Mouse (Mus musculus): ENCODE measurements at regions not wholly inside any gene's neighbourhood (a gene's known extent, or its start where the extent isn't known, plus 50 kb on each side); places are given as distances from the start of the nearest gene placed in this dataset.

DNA sequence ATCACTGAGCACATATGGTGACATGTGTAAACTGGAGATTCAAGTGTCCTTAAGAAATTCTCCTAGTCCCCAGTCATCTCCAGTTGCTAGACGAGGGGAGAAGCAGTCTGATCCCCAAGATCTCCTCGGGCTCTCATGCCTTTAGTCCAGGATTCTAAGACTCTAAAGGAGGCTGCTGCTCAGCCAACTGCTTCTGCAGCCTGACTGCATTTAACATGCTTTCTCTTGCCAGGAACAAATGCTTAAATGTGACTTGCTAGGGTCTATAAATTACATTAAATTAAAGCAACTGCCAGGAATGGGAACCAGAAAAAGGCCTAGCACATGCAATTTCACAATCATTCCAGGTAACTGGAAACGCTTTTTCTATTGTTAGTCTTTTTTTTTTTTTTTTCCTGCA lies 599.8 kb upstream of the Gcfc2 start:
- no peak for DNase-seq

DNA sequence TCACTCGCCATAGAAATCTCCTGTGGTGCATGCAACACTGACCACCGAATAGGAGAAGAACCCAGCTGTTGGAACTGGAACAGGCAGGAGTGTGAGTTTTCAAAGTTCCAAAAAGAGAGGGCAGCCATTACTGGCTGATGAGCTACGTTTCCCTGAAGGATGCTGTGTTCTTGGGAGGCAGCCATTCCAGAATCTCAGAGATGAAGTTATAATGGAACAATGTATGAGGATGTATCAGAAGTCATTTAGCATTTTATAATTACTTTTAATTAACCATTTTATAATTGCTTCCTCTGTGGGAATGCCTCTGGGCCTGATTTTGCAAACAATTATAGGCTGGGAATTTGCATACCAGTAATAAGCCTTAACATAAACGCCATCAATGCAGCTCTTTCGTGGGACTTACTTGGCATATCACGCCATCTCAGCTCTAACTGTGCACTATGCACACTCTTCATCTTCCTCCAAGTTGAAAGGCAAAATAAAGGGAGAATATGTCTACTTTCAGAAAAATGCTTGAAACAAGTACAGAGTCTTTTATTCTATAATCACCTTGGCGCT lies 559.4 kb upstream of the Gcfc2 start:
- no peak for DNase-seq

DNA sequence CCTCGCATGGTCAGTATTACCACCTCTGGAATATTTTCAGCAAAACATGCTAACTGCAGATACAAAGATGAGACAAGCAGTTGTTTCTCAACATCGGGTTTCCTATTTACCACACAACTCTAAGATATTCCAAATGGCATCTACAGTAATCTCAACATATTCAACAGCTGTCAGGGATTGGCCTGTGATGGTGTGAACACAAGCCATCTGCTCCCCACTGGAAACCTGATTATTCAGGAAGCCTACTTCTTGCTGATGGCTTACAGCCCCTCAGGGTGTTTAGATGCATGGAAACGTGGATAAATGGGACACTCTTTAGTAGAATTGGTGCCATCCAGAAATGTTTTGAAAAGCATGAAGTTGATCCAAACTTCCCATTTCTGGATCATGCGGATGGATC lies 535.0 kb upstream of the Gcfc2 start:
- no peak for DNase-seq

DNA sequence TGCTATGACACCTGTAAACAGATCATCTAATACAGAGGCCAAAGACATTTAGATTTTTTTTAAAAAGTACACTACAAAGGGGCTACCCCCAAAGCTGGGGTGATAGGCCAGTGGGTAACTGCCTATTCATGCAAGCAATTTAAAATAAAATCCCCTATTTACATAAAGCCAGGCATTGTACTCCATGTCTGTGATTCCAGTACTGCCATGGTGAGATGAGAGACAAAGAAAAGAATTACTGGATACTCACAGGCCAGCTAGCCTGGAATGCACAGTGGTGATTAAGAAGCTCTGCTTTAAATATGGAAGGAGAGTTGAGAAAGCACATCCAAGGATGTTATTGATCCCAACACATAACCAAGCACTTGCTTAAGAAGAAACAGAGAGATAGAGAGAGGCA lies 520.3 kb upstream of the Gcfc2 start:
- DNase-seq, result no peak

DNA sequence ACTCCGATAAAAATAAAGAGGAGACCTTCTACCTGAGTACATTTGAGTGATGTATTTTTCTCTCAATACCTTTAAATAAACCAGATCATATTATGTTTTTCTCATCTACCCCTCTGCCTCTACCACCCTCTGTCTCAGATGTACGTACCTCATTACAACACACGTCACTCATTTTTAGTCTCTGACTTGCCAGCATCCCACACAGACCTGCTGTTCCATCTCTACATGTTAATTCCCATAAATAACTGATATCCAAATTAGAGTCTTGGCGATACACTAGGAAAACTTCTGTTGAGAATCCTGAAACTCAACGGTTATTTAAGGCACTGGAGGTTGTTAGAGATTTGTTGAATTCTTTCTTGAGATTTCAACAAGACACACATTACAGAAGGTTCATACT lies 509.9 kb upstream of the Gcfc2 start:
- no peak for DNase-seq

DNA sequence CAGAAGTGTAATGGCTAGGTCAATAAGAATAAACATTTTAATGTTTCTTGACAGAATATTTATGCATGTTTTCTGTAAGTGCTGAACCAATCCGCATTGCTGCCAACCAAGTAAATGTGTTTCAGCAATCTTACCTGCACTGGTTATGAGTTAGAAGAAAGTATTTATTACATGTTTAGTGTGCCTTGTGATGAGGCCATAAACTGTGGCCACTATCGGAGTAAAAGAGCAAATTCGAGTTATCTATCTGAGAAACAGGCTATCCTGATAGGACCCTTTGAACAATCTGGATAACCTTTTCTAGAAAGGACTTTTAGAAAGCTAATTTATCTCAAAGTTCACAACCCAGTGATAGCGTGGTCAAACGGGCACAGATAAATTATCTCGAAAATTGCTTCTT lies 488.7 kb upstream of the Gcfc2 start:
- no peak for DNase-seq

DNA sequence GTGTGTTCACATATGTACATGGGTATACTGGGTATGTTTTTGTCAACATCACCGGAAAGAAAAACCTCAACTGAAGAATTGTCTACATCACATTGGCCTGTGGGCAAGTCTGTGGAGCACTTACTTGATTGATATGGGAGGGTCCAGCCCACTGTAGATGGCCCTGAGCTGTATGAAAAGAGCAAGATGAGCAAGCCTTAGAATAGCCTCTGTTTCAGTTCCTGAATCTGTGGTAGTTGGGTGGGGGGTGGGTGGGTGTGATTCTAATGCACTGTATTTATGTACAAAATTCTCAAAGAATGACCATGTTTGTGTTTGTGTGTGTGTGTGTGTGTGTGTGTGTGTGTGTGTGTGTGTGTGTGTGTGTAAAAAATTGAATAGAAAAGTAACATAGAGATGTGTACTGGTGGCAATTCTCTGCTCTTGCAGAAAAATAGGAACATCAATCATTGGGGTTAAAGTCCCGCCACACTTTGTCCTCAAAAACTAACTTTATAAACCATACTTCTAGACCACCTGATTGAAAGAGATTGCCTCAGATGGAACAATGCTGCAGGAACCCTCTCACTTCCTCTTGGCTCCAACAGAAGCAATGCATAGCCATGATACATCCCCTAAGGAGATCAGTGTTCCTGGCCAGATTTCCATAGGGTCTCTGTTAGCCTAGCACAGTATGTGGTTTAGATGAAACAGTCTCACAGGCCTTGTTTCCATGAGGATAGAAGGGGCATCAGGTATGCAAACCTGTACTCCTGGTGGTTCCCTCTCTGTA lies 484.3 kb upstream of the Gcfc2 start:
- DNase-seq, result no peak

DNA sequence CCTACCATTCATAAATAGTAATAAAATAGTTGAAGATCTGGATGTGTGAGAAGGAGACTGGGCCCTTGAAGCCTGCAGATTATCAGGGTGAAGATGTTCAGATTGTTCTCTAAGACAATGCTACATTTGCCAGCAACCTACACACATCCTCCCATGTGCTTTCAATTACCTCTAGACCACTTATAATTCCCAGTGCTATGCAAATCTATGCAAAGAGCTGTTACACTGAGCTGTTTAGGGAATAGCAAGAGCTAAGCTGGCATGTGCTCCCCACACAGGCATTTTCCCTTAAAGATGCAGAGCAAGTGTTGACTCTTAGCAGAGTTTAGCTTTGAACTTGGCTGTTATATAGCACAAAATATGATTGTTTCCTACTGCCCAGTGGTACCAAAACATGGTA lies 482.1 kb upstream of the Gcfc2 start:
- DNase-seq, result no peak

DNA sequence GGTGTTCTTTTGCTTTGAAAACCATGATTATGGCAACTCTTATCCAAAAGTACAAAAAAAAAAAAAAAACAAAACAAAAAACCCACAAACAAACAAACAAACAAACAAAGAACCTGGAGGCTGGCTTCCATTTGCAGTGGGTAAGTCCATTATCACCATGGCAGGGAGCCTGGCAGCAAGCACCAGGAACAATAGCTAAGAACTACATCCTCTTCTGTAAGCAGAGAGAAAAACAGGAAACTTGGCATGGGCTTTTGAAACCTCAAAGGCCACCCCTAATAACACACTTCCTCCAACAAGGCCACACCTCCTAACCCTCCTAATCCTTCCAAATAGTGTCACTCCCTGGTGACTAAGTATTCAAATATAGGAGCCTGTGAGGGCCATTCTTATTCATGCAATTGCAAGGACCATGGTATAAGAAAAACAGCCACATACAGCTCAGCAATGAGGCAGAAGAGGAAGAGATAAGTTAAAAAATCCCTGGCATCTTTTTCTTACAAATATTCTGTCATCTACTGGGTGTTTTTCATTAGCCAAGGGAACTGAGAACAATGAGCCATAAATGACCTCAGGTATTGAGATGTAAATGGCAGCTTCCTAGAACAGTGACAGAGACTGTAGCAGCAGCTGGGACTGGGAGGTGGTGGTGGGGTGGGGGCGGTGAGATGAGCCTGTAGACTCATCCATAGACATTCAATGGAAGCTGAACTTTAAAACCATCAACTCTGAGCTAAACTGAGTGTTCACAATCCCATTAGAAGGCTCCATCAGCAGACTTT lies 477.3 kb upstream of the Gcfc2 start:
- DNase-seq, result no peak

DNA sequence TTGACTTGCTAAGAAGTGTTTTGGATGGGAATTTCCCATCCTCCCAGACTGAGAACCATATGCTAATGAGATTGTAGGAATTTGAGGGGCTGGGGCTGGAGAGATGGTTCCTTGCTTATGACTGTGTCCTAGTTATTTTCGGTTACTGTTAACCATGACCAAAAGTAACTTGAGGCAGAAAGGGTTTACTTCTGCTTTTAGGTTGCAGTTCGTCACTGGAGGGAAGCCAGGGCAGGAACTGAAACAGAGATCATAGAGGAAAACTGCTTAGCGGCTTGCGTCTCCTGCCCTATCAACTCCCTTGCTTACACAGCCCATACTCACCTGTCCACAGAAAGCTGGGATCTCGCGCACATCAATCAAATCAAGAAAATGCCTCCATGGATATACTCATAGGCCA lies 475.8 kb upstream of the Gcfc2 start:
- no peak for DNase-seq

DNA sequence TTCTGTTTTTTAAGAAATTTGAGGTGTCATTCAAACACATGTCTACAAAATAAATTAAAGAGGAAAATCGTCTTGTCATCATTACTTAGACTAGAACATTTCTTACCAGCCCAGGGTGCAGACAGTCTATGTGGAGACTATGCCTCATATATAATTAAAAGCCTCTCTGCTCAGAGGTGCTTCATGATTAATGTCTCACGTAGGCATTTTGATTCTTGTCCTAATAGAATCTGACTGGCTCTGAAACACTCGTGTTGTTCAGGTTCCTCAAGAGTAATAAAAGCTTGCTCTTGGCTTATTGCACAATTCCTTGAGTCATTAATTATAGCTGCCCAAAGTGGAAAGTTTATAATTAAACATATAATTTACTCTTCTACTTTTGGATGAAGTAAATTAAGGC lies 475.1 kb upstream of the Gcfc2 start:
- no peak for DNase-seq

DNA sequence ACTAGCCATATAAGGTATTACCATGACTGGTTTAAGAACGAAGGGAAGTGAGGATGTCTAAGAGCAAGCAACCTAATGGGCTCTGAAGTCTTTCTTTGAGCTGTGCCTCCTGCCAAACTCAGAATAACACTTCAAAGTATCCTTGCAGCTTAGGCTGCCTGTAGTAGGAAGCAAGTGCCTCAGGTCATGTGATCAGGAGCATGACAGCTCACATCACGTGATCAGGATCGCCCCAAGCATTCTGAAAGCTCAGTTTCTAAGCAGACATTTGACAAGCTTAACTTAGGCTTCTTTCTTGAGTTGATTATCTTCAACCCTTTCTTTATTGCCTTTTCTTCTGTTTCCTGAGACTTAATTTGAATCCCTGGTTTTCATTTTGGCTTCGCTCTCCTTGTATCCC lies 462.4 kb upstream of the Gcfc2 start:
- DNase-seq, result no peak

DNA sequence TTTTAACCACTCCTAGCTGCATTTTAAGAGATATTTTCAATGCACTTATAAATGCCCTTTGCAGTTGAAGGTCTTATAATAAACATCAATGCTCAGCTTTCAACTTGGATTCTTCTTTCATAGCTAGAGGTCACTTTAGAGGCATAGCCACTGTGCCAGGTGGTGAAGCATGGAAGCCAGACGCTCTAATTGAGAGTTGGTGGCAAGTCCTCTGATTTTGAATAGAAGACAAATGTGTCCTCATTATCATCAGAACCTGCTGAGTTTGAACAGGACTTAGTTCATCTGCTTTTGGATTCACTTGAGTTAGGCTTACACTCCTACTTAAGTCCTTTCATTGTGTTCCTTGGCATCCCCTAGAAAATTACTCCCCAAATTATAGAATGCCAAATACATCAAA lies 459.0 kb upstream of the Gcfc2 start:
- DNase-seq, result no peak

DNA sequence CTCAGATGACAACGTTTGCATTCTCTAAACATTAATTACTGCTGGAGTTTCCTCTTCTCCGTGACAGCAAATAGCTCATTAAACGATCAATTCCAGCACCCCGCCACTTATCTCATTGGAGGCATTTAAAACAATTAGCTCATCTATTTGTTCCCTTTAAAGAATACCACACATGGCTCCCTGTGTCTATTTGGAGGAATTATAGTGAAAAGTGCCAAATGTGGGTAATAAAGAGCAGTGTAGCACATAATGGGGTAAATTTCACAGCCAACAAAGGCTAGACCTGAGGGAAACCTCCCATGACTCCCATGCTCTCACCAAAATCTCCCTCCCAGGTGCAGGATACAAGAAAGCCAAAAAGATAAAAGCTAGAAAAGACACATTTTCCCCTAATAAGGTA lies 456.9 kb upstream of the Gcfc2 start:
- no peak for DNase-seq

DNA sequence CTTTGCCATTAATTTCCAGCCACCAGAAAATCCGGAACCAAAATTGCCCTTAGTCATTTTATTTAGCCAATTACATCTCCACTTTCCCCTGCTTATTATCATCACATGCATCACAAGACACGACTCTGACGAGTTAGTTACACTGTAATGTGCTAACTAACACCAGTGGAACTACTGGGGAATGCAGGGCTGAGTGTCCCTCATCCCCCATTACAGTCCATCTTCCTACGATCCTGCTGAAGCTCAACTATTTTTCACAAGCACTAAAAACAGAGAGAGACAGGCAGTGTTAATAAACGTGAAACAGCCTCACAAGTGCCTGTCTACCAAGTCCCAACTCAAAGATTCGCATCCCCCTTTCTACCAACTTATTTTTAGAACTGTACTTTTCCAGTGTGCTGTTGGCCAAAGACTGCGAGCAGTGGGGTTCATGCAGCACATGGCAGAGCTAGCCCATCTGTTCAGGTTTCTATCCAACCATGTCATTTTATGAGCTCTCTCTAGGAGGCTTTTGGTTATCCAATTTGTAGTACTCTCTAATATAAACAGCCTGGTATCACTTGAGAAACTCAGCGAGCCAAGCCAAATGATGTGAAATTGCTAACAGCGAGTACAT lies 452.0 kb upstream of the Gcfc2 start:
- no peak for DNase-seq

DNA sequence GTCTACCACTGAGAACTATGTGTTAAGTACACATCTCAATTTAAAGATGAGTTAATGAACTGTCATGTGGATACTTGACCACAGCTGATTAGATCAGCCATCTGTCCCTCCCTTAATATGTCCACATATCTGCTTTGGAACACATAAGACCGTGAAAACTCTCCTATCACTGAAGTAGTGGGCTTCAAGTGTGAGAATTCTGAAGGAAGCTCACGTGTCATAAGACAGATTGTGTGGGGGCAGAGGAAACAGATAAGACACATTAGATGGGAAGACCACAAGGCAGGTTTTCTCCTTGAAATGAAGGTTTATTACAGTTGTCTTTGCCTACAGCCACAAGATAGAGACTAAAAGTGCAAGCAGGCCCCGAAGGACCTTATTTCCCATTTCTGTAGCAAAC lies 451.0 kb upstream of the Gcfc2 start:
- DNase-seq, result no peak

DNA sequence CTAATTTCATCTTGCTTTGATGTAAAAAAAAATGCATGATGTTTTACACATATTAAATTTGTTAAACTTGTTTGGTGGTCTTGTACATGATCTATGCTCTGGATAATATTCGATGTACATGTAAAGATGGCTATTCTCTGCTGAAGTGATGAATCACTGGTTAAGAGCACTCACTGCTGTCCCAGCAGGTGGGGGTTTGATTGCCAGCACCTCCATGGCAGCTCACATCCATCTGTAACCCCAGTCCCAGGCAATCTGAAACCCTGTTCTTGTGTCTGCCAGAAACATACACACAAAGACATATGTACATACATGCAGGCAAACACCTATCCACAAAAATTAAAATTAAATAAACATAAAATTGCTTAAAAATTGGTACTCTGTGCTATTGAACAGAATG lies 448.7 kb upstream of the Gcfc2 start:
- DNase-seq, result no peak

DNA sequence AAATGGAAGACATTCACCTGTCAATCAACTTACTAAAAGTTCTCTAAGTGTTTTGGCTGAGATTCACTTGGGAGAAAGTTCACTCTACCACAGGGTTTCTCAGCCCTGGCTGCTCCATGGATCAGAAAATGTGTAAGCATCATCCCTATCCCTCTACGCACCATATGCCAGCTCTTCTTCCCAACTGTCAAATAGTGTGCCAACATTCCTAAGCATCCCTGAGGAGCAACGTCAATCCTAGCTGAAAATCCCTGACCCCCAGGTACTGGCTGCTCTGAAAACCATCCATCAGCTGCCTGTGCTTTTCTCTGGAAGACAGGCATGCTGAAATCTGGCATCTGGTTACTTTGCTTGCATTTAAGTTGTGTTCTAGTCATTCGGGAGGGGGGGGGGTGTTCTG lies 436.5 kb upstream of the Gcfc2 start:
- DNase-seq, result no peak

DNA sequence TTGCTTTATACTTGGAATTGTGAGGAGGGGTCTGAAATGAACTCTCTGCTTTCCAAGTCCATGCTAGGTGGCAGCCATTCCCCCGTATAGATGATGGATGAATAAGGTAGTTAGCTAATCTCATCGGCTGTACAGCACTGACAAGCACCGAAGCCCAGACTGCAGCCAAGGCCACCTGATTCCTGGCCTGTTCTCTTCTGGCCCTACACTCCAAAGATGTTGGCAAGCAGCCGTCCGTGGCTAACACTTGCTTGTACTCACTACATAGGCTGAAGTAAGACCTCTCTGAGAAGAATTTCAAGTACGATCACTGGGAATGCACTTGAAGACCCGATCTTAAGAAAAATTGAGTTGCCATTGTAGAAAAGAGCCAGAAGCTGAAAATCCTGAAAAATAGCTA lies 427.2 kb upstream of the Gcfc2 start:
- no peak for DNase-seq

DNA sequence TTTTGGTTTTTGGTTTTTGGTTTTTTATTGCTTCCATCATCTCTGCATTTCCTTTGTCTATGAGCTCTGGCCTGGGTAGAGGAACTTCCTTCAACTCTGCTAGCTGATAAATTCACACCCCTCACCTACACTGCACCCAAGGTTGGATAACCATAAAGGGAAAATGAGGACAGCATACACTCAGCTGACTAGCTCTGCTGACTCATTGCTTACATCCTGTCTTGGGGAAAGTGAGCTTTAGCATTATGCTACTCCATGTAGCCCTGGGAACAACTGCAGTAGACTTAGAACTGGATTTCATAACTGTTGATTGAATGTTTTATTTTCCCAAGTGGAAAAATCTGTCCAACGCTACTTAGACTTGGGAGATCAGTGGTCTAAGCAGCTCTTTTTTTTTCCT lies 406.3 kb upstream of the Gcfc2 start:
- no peak for DNase-seq

DNA sequence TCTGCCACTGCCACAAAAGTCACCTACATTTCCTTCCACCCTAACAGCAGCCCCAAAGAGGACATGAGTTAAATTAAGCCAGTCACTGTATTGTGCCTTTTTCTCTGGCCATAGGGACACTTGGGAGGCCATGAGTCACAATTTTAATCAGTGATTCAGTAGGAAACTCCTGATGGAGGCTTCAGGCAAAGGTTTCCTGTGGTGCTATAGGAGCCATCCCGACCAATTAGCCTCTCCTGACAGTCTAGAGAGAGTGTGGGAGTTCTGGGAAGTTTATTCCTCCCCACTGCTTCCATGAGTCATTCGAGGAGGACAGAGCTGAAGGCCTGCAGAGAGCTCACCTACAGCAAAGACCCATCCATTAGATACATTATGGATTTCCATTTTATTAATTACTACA lies 361.2 kb upstream of the Gcfc2 start:
- no peak for DNase-seq

DNA sequence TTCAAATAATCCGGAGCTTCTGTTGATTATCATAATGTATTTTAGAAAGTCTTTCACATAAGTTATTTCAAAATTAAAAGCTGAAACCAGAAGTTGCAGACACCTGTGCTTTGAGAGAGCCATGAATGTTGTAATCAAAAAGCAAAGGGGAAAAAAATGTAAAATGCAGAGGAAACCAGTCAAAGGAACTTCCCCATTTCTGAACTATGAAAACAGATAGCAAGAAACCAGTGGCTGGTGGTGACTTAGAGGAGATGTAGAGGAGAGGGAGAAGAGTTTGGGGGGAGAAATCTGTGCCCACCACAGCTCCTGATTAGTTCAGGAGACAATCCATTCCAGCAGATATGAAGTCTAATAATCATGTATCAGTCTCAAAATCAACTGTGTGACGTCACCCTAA lies 360.3 kb upstream of the Gcfc2 start:
- no peak for DNase-seq

DNA sequence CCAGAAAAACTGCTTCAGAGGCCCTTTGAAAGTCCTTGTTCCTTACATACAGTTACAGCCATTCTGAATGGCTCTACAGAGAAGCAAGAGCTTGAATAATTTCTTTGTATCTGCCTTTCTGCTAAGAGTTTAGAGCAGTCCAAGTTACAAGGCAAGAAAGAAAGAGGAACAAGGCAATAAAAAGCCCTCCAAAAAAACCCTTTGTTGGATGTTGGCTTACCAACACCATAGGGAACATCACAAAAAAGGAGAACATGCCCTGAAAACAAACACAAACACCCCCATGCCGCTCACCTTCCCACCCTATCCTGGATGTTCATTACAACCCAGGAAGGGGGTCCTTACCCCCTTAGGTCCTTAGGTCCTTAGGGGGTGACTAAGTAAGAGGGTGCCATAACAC lies 359.2 kb upstream of the Gcfc2 start:
- DNase-seq, result no peak
